Mouse (Mus musculus): Measurements from ENCODE around the gene Pef1.

DNA sequence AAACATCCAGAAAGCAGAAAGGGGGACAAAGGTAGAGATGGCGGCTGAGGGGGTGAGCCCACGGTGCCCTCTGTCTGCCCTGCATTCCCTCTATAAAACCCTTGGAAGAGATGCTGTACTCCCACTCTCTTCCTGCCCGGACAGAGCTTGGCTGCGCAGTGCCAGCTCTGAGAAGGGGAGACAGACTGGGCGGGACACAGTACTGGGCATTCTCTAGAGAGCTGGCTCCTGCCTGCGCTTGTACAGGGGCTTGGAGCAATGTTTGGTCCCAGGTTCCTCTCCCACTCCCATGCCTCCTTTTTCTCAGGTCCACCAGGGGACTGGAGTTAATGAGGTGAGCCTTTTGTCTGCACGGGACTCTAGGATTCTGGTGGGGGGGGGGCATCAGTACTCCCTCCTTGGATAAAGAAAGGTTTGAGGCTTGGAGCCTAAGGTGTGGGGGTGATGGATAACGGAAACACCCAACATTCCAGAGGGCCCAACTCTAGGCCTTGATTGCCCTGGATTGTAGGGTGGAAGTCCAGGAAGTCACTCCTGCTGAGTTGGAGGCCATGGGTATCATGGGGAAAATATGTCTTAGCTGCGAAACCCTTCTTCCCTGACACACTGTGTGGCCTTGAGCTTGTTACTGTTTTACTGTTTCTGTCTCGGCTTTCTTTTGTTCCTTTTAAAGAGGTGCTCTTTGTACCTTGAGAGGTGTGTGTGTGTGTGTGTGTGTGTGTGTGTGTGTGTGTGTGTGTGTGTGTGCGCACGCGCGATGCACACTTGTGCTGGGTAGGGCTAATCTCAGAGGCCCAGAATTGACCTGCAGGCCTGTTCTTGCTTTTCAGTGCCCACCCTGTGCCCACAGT is 47.0 kb upstream of the Pef1 start:
- TF ChIP-seq CTCF (IDR thresholded peaks at IDR 0.05; ENCODE audit: low read depth, low read length) (no peak), POLR2A (IDR thresholded peaks at IDR 0.05; ENCODE audit: borderline replicate concordance, low read depth, low read length) (no peak)

All from bone marrow macrophage, adult 2 months (primary cell).